Mouse (Mus musculus): ENCODE results near the gene Msi2.

DNA sequence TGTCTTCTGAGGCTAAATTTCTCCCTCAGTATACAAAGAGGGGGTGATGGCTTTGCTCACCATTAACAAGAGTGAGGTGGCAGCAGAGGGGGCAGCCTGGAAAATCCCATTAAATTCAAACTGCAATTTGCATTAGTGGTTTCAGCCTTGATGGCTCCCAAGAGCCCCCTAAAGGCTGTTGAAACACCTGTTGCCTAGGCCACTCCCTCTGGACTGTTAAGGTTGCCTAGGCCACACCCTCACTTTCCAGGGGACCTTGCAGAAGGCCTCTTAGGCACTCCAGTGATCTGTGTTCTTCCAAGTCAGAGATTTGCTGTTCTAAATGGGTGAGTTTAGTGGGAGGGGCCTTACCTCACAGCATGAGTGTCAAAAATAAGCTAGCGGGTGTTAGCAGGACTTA, 232.3 kb downstream of the Msi2 start:
- TF ChIP-seq CTCF (IDR thresholded peaks at IDR 0.05; ENCODE audit: control insufficient read depth, insufficient read depth, low read length) (no peak), POLR2A (IDR thresholded peaks at IDR 0.05; ENCODE audit: borderline replicate concordance, control insufficient read depth, low read depth, low read length) (no peak)
